Mouse (Mus musculus): ENCODE measurements around the gene Iapp. TPM values are rescaled to one million over a fixed set of nuclear protein-coding genes. Genes with fewer than 3 reads are reported as not detected.

Gene Iapp
- total and polyA plus RNA-seq, 2 experiments from 2014 or later = 0.25 TPM; not detected in 1

DNA sequence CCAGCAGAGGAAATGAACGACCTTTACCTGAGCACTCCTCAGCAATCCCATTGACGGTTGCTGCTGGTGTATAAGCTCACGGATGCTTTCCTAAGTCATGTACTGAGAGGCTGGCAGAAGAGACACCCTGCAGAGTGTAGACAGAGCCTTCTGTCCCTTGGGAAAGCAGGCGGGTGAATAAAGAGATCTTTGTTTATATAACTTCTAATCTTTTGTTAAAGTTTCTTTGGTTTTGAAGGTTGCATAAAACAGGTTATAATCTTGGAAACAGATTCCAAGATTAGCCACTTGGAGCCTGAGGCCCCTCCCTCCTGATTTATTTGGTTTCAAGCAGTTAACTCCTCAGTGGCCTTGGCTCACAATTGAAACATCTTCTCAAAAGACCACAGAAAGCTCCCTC is 24.7 kb downstream of the Iapp start, which contains the start of gene Slco1a5:
Slco1a5 (minus strand) TSS at position 101 of the 400 bp plus-strand sequence.
- no peaks in the 10 kb centered on the region for H3K36me3 ChIP-seq (ENCODE audit: insufficient read depth)

DNA sequence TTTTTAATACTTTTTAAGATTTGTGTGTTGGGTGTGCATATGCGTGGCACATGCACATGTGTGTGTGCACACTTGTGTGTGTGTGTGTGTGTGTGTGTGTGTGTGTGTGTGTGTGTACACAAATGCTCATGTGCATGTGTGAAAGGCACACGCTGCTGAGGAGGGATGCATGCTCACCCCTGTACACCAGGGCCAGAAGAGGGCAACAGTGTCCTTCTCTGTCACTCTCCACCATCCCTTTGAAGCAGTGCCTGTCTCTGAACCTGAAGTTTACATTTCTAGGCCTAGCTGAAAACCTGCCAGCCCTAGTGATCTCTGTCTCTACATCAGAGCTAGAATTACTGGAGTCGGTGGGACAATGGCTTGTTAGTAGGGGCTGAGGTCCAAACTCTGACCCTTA is 28.4 kb downstream of the Iapp start:
- WGBS = 88% methylated on average over 3 of the region's 3 CpGs
- H3K4me1 ChIP-seq (ENCODE audit: insufficient read depth) = no peaks in the 10 kb centered on the region
- H3K36me3 ChIP-seq (ENCODE audit: insufficient read depth) = no peaks in the 10 kb centered on the region
- DNase-seq (no peak), ATAC-seq (no peak)
- no peaks in the 10 kb centered on the region for H3K27me3 ChIP-seq (ENCODE audit: insufficient read depth, low read length)
- H3K4me3 ChIP-seq (ENCODE audit: low read depth, low read length) = no peak overlapping the region
- no peaks in the 10 kb centered on the region for H3K9me3 ChIP-seq (ENCODE audit: low read length)
- TF ChIP-seq CTCF (IDR thresholded peaks at IDR 0.05; ENCODE audit: low read depth) = no peak
- no peak overlapping the region for H3K27ac ChIP-seq (ENCODE audit: low read depth, low read length)
- no peak overlapping the region for H3K4me2 ChIP-seq (ENCODE audit: low read depth)
- no peak overlapping the region for H3K9ac ChIP-seq

More for the DNA sequence above, 24.7 kb downstream of the Iapp start, which contains the start of gene Slco1a5:
- WGBS = 5% methylated on average over 4 of the region's 4 CpGs
- H3K9ac ChIP-seq = no peak within 1 kb of the TSS
- no peak within 1 kb of the TSS for H3K4me3 ChIP-seq (ENCODE audit: low read depth, low read length)
- H3K9me3 ChIP-seq (ENCODE audit: low read length) = no peaks in the 10 kb centered on the region
- H3K4me2 ChIP-seq (ENCODE audit: low read depth) = no peak within 1 kb of the TSS
- DNase-seq = no peak
- H3K27me3 ChIP-seq (ENCODE audit: insufficient read depth, low read length) = no peaks in the 10 kb centered on the region
- no peak for ATAC-seq
- H3K4me1 ChIP-seq (ENCODE audit: insufficient read depth) = no peaks in the 10 kb centered on the region
- no peak within 1 kb of the TSS for H3K27ac ChIP-seq (ENCODE audit: low read depth, low read length)
- no peak for TF ChIP-seq CTCF (IDR thresholded peaks at IDR 0.05; ENCODE audit: low read depth)

DNA sequence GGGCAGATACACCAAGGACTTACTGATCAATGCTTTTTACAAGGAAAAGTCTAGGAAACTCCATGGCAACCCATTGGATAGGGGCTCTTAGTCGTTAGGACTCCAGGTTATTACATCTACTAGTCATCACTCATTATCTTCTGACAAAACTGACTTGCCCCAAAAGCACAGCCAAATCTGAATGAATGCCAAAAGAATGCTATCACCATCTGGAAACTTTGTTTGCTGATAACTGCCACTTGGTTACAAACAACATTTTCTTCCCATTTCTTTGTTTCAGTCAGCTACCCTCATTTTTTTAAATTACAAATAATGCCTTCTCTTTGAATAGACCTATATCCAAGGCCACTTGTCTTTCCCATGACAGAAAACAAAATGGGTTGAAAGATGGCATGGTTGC is 31.0 kb downstream of the Iapp start:
- no peak for ATAC-seq
- H3K36me3 ChIP-seq (ENCODE audit: insufficient read depth) = no peaks in the 10 kb centered on the region
- WGBS = 41% methylated on average over 1 of the region's 1 CpGs

DNA sequence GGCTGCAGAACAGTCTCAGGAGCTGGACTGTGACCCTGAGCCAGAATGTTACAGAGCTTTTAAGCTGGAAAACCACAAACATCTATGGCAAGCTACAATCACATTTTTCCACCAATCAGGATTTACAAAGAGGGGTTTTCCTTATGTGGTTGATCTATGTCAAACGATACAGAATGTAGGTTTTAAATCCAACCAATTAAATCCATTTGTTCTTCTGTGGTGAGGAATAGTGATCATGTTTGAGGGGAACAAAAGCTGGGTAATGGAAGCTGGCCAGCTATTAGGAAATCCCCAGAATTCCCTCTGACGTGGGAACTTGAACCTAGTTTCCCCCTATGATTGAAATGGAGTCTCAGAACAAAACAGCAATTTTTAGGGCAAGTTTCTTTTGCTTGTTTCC is 40.7 kb downstream of the Iapp start:
- Histone ChIP-seq H3K27ac (ENCODE audit: low read depth, low read length) (no peak overlapping the region), H3K4me2 (ENCODE audit: low read depth) (no peak overlapping the region), H3K4me1 (ENCODE audit: insufficient read depth) (no peaks in the 10 kb centered on the region), H3K9ac (no peak overlapping the region), H3K9me3 (ENCODE audit: low read length) (no peaks in the 10 kb centered on the region), H3K4me3 (ENCODE audit: low read depth, low read length) (no peak overlapping the region), H3K27me3 (ENCODE audit: insufficient read depth, low read length) (no peaks in the 10 kb centered on the region), H3K36me3 (ENCODE audit: insufficient read depth) (no peaks in the 10 kb centered on the region)
- DNase-seq (no peak), ATAC-seq (no peak)
- no peak for TF ChIP-seq CTCF (IDR thresholded peaks at IDR 0.05; ENCODE audit: low read depth)
- 53% methylated on average over 2 of the region's 2 CpGs for WGBS

More for the DNA sequence above, 31.0 kb downstream of the Iapp start:
- H3K27ac ChIP-seq (ENCODE audit: low read depth, low read length) = no peak overlapping the region
- DNase-seq = no peak
- no peaks in the 10 kb centered on the region for H3K9me3 ChIP-seq (ENCODE audit: low read length)
- H3K4me2 ChIP-seq (ENCODE audit: low read depth) = no peak overlapping the region
- no peak for TF ChIP-seq CTCF (IDR thresholded peaks at IDR 0.05; ENCODE audit: low read depth)
- H3K27me3 ChIP-seq (ENCODE audit: insufficient read depth, low read length) = no peaks in the 10 kb centered on the region
- no peak overlapping the region for H3K9ac ChIP-seq
- no peaks in the 10 kb centered on the region for H3K4me1 ChIP-seq (ENCODE audit: insufficient read depth)
- H3K4me3 ChIP-seq (ENCODE audit: low read depth, low read length) = no peak overlapping the region

DNA sequence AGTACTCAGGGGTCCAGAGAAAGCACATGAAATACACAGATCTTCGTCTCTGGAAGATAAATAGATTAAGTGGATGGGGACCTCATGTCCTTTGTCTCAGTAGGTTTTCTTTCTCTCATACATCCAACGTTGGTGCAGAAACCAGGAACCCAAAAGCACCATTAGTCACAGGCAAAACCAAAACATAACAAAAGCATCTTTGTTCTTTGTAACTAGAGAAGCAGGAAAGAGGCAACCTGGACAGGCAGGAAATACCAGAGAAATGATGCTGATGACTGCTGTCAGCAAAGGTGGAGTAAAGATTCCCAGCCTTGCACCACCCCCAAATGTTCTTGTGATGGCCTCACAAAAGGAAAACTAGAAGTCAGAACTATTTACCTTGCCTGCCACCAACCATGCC is 41.4 kb downstream of the Iapp start:
- no peaks in the 10 kb centered on the region for H3K27me3 ChIP-seq (ENCODE audit: insufficient read depth, low read length)
- ATAC-seq = no peak

DNA sequence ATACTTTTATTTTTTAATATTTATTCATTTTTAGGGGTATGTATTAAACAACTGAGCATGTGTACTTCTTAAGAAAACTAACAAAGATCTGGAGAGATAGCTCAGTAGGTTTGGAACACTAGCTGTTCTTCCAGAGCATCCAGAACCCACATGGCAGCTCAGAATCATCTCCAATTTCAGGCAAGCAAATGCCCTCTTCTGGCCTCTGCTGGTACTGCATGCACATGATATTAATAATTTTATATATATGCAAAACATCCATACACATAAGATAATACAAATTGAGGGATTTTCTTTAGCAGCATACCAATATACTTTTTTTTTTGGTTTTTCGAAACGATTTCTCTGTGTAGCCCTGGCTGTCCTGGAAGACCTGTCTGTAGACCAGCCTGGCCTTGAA is 45.3 kb downstream of the Iapp start:
- Histone ChIP-seq H3K27me3 (ENCODE audit: insufficient read depth, low read length) (no peaks in the 10 kb centered on the region), H3K4me2 (ENCODE audit: low read depth) (no peak overlapping the region), H3K4me1 (ENCODE audit: insufficient read depth) (peaks cover 3% of the 10 kb centered on the region), H3K4me3 (ENCODE audit: low read depth, low read length) (no peak overlapping the region), H3K9ac (no peak overlapping the region), H3K9me3 (ENCODE audit: low read length) (no peaks in the 10 kb centered on the region), H3K27ac (ENCODE audit: low read depth, low read length) (no peak overlapping the region), H3K36me3 (ENCODE audit: insufficient read depth) (no peaks in the 10 kb centered on the region)
- 76% methylated on average over 2 of the region's 2 CpGs for WGBS
- TF ChIP-seq CTCF (IDR thresholded peaks at IDR 0.05; ENCODE audit: low read depth) = peak; percentile 76
- DNase-seq = peak; percentile 69
- ATAC-seq = no peak

More for the DNA sequence above, 41.4 kb downstream of the Iapp start:
- WGBS = 45% methylated on average over 2 of the region's 2 CpGs
- no peaks in the 10 kb centered on the region for H3K36me3 ChIP-seq (ENCODE audit: insufficient read depth)
- no peak for DNase-seq
- H3K27ac ChIP-seq (ENCODE audit: low read depth, low read length) = no peak overlapping the region
- H3K4me2 ChIP-seq (ENCODE audit: low read depth) = no peak overlapping the region
- no peak for TF ChIP-seq CTCF (IDR thresholded peaks at IDR 0.05; ENCODE audit: low read depth)
- no peaks in the 10 kb centered on the region for H3K9me3 ChIP-seq (ENCODE audit: low read length)
- H3K4me3 ChIP-seq (ENCODE audit: low read depth, low read length) = no peak overlapping the region
- H3K4me1 ChIP-seq (ENCODE audit: insufficient read depth) = no peaks in the 10 kb centered on the region
- no peak overlapping the region for H3K9ac ChIP-seq

DNA sequence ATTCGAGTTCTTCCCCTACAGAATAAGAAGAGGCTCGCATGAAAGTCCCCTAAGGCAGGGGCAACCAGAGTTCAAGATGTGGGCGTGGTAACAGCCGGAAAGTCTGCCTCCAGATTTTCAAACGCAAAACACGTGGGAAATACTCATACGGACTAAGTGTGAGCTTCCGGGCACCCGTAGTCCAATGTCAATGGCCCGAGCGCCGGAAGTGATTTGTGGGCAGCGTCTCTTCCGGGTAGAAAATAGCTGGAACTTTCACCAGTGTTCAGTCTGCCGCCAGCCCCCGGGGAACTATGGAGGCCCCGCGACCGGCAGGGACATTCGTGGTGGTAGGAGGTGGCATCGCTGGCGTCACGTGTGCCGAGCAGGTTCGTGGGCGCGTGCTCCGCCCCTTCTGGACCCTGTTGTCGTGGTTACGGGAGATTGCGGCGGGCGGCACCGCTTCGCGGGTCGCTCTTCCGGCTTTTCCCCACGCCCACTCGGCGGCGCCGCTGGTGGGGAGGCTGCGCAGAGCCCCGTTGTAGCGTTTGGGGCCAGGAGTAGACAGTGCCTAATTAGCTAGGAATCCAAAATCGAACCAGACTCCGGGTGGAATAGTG is 47.3 kb downstream of the Iapp start, which contains the start of gene Pyroxd1:
Pyroxd1 (plus strand) TSS at position 215 of the 599 bp plus-strand sequence.
- no peaks in the 10 kb centered on the region for H3K9me3 ChIP-seq (ENCODE audit: low read length)
- H3K4me2 ChIP-seq (ENCODE audit: low read depth) = peak within 1 kb of the TSS; percentile 60
- H3K36me3 ChIP-seq (ENCODE audit: insufficient read depth) = peaks cover 10% of the 10 kb centered on the region; the same call in 1 of the 2 replicates
- peak; percentile 97 for ATAC-seq
- H3K27me3 ChIP-seq (ENCODE audit: insufficient read depth, low read length) = no peaks in the 10 kb centered on the region
- WGBS = 1% methylated on average over 48 of the region's 48 CpGs
- H3K4me1 ChIP-seq (ENCODE audit: insufficient read depth) = peaks cover 3% of the 10 kb centered on the region
- H3K27ac ChIP-seq (ENCODE audit: low read depth, low read length) = peak within 1 kb of the TSS; percentile 80
- peak; percentile 96 for DNase-seq
- TF ChIP-seq CTCF (IDR thresholded peaks at IDR 0.05; ENCODE audit: low read depth) = no peak; the same call in 1 of the 2 replicates
- H3K9ac ChIP-seq = peak within 1 kb of the TSS; percentile 70
- peak within 1 kb of the TSS; percentile 65 for H3K4me3 ChIP-seq (ENCODE audit: low read depth, low read length)

Data from forebrain, postnatal 0 days (tissue).